Mouse (Mus musculus): ENCODE measurements around the gene 4933402E13Rik. TPM values are rescaled to one million over a fixed set of nuclear protein-coding genes. Genes with fewer than 3 reads are reported as not detected.

The 4933402E13Rik gene
- polyA plus RNA-seq (2014; fragmentation: Nextera tagmentation; extraction: Ambion mirVana) = not detected in 2 replicates

DNA sequence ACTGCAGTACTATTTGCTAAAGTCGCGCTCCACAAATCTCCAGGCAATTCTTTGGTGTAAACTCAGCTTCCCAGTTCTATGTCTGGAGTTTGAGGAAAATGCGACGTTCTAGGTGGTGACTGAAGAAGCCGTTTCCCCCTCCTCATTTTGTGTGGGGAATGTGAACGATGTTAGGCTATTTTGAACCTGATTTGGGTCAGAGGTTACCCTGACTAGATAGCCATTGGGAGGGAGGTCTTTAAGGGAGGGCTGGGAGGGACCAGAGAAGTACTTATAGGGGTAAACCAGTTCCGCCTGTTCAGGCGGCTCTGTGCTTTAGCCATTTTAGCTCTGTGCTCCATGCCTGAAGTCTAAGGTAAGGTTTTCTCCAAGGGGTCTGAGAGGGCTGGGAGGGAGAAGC is at the start of gene 4933402E13Rik:
Gene 4933402E13Rik, plus strand, starts transcription at position 301 of the 400 bp plus-strand sequence.
- H3K4me1 ChIP-seq (ENCODE audit: control insufficient read depth, insufficient read depth, low read length) = no peaks in the 10 kb centered on the region
- WGBS = 93% methylated on average over 8 of the region's 8 CpGs
- DNase-seq (ENCODE audit: low spot score, missing footprints) = no peak
- H3K27ac ChIP-seq (ENCODE audit: low read depth, low read length) = no peak within 1 kb of the TSS
- no peak within 1 kb of the TSS for H3K4me2 ChIP-seq
- no peak for ATAC-seq (ENCODE audit: low FRiP score)
- no peaks in the 10 kb centered on the region for H3K9me3 ChIP-seq (ENCODE audit: control insufficient read depth, low read length)
- H3K9ac ChIP-seq (ENCODE audit: low read length) = no peak within 1 kb of the TSS
- no peaks in the 10 kb centered on the region for H3K36me3 ChIP-seq (ENCODE audit: control insufficient read depth, insufficient read depth, low read length)
- H3K27me3 ChIP-seq (ENCODE audit: control insufficient read depth, insufficient read depth, low read length) = no peaks in the 10 kb centered on the region
- H3K4me3 ChIP-seq (ENCODE audit: low read depth, low read length) = no peak within 1 kb of the TSS

Other genes starting within 250 kb of the 4933402E13Rik start
- gene 4931400O07Rik, start 184.5 kb downstream of the 4933402E13Rik start, polyA plus RNA-seq (2014; fragmentation: Nextera tagmentation; extraction: Ambion mirVana) = not detected in 2 replicates

All from midbrain, embryonic 11.5 days (tissue).